32 mouse cellular contexts compared by ENCODE assay signal in genomic region chr9:116899403-116899802, GRCm38 (mm10).
"Had no signal": no experiment of that assay in that cellular context is flagged by ENCODE, and none has a peak within 500 bp of the region (broad histone marks: within the 10 kb centered on the region; RNA-seq: fewer than 3 reads in every experiment).

No protein-coding gene starts in this region.

- H3K4me2 ChIP-seq: heart, embryonic 11.5 days; heart, embryonic 12.5 days; heart, embryonic 13.5 days; heart, embryonic 15.5 days; hindbrain, embryonic 13.5 days; hindbrain, embryonic 14.5 days; hindbrain, embryonic 15.5 days; kidney, embryonic 15.5 days had no signal

- H3K27ac ChIP-seq: heart, embryonic 10.5 days; heart, embryonic 13.5 days; heart, embryonic 15.5 days; hindbrain, embryonic 10.5 days; hindbrain, embryonic 13.5 days; hindbrain, embryonic 14.5 days; hindbrain, embryonic 15.5 days; hindbrain, postnatal 0 days; kidney, embryonic 15.5 days; kidney, postnatal 0 days; layer of hippocampus, adult 2 months; left cerebral cortex, adult 2 months had no signal

- DNase-seq: heart, postnatal 10 days; heart, postnatal 14 days; heart, postnatal 36 days; heart, postnatal 4 days; kidney, adult 11 months; kidney, adult 18-20 months; kidney, adult 2 months; kidney, adult 8-10 months; kidney, adult 9 months; kidney, postnatal 10 days; kidney, postnatal 14 days; kidney, postnatal 25 days; kidney, postnatal 36 days; kidney, postnatal 4 days; layer of hippocampus, adult 9-11 months; layer of hippocampus, postnatal 36 days had no signal

- H3K27me3 ChIP-seq: heart, embryonic 12.5 days; heart, embryonic 13.5 days; heart, embryonic 15.5 days; hindbrain, embryonic 13.5 days; hindbrain, embryonic 15.5 days; kidney, embryonic 15.5 days had no signal

- ATAC-seq: hindbrain, embryonic 16.5 days; hindbrain, postnatal 0 days; inflammation-experienced regulatory T-cells, adult 6 months had no signal

- H3K36me3 ChIP-seq: heart, embryonic 10.5 days; heart, embryonic 12.5 days; heart, embryonic 13.5 days; heart, embryonic 15.5 days; hindbrain, embryonic 10.5 days; hindbrain, embryonic 13.5 days; hindbrain, embryonic 15.5 days; kidney, embryonic 15.5 days had no signal

- H3K9me3 ChIP-seq: heart, embryonic 10.5 days; heart, embryonic 12.5 days; heart, embryonic 13.5 days; heart, embryonic 15.5 days; hindbrain, embryonic 10.5 days; hindbrain, embryonic 13.5 days; hindbrain, embryonic 15.5 days; kidney, embryonic 15.5 days had no signal

- H3K4me3 ChIP-seq: heart, embryonic 10.5 days; heart, embryonic 12.5 days; heart, embryonic 13.5 days; heart, embryonic 15.5 days; hindbrain, embryonic 10.5 days; hindbrain, embryonic 13.5 days; hindbrain, embryonic 15.5 days; kidney, embryonic 15.5 days; layer of hippocampus, adult 2 months; left cerebral cortex, adult 2 months had no signal

- H3K4me1 ChIP-seq: heart, embryonic 15.5 days had no signal

- H3K9ac ChIP-seq: heart, embryonic 12.5 days; heart, embryonic 13.5 days; heart, embryonic 15.5 days; hindbrain, embryonic 13.5 days; hindbrain, embryonic 14.5 days; hindbrain, embryonic 15.5 days; kidney, embryonic 15.5 days had no signal
